Mouse (Mus musculus): ENCODE data around the gene Gatad2a. TPM values are rescaled to one million over a fixed set of nuclear protein-coding genes. Genes with fewer than 3 reads are reported as not detected.

Gene Gatad2a
- polyA plus RNA-seq, 1 experiment from 2014 or later, result 27.2 TPM

DNA sequence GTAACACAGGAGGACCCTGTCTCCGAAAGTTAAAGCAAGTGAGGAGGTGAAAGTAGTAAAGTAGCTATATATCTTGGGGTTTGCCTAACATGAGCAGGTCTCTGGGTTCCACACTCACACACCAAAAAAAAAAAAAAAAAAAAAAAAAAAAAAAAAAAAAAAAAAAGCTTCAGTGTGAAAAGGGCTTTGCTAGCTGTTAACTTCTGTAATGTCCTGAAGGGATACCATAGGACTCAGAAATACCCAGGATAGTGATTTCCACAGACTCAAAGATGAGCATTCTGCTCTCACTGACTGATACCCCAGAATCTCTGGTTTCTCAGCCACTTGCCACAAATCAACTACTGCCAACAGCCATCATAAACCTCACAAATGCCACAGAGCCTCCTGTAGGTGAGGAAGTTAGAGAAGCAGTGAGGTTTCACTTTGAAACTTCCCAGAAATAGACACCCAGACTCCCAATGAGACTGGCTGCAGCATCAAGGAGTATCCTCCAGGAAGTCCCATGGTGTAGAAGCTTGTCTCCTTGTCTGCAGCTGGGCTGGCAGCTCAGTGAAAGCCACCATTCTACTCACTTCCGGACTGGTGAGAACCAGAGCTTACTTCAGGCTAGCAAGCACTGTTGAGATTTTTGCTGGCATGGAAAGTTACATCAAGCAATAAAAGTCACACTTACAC is 11.2 kb downstream of the Gatad2a start:
- H3K27me3 ChIP-seq (replicated peaks), result no peaks in the 10 kb centered on the region
- H3K27ac ChIP-seq, result no peak overlapping the region
- H3K9ac ChIP-seq, result no peak overlapping the region
- H3K36me3 ChIP-seq (replicated peaks), result no peaks in the 10 kb centered on the region
- WGBS, result 98% methylated on average over 2 of the region's 2 CpGs
- no peaks in the 10 kb centered on the region for H3K9me3 ChIP-seq
- ATAC-seq (replicated peaks), result no peak
- H3K4me2 ChIP-seq, result no peak overlapping the region
- no peak overlapping the region for H3K4me3 ChIP-seq
- H3K4me1 ChIP-seq, result no peaks in the 10 kb centered on the region

DNA sequence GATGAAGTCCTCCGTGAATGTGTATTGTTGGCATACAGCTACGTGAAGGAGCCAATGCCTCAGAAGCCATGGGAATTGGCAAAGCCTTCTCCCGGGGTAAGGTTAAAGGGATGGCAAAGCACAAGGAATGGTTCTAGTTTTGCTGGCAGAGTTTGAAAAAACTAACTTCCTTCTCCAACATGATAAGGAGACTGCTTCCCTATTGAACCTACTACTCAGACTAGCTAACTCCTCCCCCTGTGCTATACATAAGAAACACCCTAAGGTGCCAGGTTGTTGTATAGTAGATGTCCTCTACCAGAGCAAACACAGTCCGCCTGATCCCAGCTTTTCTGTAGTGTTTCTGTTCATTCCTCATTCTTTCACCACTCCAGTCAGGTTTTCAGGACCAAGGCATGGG is 17.7 kb downstream of the Gatad2a start:
- H3K36me3 ChIP-seq (replicated peaks), result no peaks in the 10 kb centered on the region
- H3K27ac ChIP-seq, result no peak overlapping the region
- H3K9me3 ChIP-seq, result no peaks in the 10 kb centered on the region
- H3K4me1 ChIP-seq, result peaks cover 7% of the 10 kb centered on the region
- no peak for ATAC-seq (replicated peaks)
- 95% methylated on average over 4 of the region's 4 CpGs for WGBS
- no peaks in the 10 kb centered on the region for H3K27me3 ChIP-seq (replicated peaks)
- H3K4me2 ChIP-seq, result no peak overlapping the region
- no peak overlapping the region for H3K4me3 ChIP-seq
- no peak overlapping the region for H3K9ac ChIP-seq

DNA sequence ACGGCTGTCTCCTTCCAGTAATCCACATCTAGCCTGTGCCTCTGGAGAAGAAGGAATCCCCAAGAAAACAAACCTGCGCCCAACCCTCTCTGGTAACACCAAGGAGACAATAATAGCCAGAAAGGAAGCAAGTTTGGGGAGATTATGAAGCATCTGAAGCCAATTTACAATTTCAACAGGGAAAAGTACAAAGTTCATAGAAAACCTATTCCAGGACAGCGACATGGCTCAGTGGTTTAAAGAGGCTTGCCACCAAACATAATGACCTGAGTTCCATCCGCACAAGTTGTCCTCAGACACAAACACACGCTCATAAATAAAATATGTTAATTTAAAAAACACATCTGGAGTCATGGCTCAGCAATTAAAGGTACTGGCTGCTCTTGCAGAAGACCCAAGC is 21.4 kb downstream of the Gatad2a start:
- no peak for ATAC-seq (replicated peaks)
- peak overlapping the region; percentile 66 for H3K9ac ChIP-seq
- peak overlapping the region; percentile 73 for H3K27ac ChIP-seq

DNA sequence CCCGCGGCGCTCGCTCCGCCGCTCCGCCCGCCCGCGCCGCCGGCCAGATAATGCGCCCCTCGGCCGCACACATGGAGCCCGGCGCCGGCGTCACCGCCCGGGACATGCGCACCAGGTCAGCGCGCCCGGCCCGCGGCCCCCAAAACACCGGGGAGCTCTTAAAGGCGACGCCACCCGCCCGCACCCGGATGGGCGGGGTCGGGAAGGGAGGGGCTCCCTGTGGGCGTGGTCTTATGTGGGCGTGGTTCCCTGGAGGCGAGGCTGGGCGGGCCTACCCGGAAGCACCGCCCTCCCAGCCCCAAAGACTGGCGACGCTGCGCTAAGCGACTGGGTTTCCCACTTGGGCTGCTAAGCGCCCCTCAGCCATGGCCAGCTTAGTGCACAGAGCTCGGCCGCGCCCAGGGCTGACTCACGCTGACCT is 22.0 kb downstream of the Gatad2a start:
- peak overlapping the region; percentile 81 for H3K4me3 ChIP-seq
- no peaks in the 10 kb centered on the region for H3K36me3 ChIP-seq (replicated peaks)
- H3K9me3 ChIP-seq, result no peaks in the 10 kb centered on the region
- WGBS, result 1% methylated on average over 41 of the region's 50 CpGs
- H3K4me1 ChIP-seq, result peaks cover 36% of the 10 kb centered on the region
- peak; percentile 94 for ATAC-seq (replicated peaks)
- H3K4me2 ChIP-seq, result peak overlapping the region; percentile 87
- H3K9ac ChIP-seq, result peak overlapping the region; percentile 66
- H3K27me3 ChIP-seq (replicated peaks), result no peaks in the 10 kb centered on the region
- H3K27ac ChIP-seq, result peak overlapping the region; percentile 73

More for the DNA sequence above, 21.4 kb downstream of the Gatad2a start:
- Histone ChIP-seq H3K36me3 (replicated peaks) (no peaks in the 10 kb centered on the region), H3K4me2 (peak overlapping the region; percentile 87), H3K9me3 (no peaks in the 10 kb centered on the region), H3K4me3 (peak overlapping the region; percentile 81), H3K4me1 (peaks cover 36% of the 10 kb centered on the region), H3K27me3 (replicated peaks) (no peaks in the 10 kb centered on the region)
- 34% methylated on average over 5 of the region's 5 CpGs for WGBS

DNA sequence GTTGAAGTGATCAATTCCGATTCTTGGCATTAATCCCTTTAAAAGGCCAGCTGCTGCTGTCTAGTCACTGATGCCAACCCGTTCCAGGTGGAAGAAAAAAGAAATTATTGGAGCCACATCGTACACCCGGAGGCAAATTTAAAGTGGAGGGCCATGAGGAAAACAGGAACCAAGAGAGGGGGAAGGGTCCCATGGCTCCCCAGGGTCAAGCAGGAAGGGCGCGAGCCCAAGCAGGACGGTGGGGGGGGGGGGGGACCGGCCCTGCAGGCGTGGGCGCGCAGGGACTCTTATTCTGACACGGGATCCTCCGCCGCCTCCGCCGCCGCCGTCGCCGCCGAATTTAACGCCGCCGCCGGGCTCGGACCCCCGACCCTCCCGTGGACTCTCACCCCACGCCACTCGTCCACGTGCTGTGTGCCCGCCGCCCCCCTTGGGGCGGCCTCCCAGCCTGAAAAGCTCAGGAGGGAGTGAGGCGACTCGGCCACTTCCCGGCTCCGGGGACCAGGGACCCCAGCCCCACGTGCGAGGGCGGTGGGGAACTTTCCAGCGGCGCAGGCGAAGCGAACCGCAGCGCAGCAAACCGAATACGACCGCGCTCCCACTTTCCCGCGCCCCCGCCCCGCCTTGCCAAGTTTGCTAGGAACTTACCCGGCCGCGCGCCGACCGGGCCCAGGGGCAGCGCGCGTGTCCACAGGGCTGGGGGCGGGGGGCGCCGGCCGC is 22.6 kb downstream of the Gatad2a start:
- Histone ChIP-seq H3K4me1 (peaks cover 36% of the 10 kb centered on the region), H3K27me3 (replicated peaks) (no peaks in the 10 kb centered on the region), H3K4me2 (peak overlapping the region; percentile 87), H3K27ac (peak overlapping the region; percentile 73), H3K9ac (peak overlapping the region; percentile 66), H3K4me3 (peak overlapping the region; percentile 81), H3K9me3 (no peaks in the 10 kb centered on the region), H3K36me3 (replicated peaks) (no peaks in the 10 kb centered on the region)
- peak; percentile 70 for ATAC-seq (replicated peaks)
- WGBS, result 2% methylated on average over 63 of the region's 68 CpGs

- Histone ChIP-seq H3K9me3 (no peaks in the 10 kb centered on the region), H3K36me3 (replicated peaks) (no peaks in the 10 kb centered on the region), H3K9ac (peak overlapping the region; percentile 66; the same call in 1 of the 2 replicates), H3K27me3 (replicated peaks) (no peaks in the 10 kb centered on the region), H3K4me1 (peaks cover 36% of the 10 kb centered on the region), H3K4me3 (peak overlapping the region; percentile 81), H3K27ac (no peak overlapping the region), H3K4me2 (peak overlapping the region; percentile 87)
- 14% methylated on average over 7 of the region's 7 CpGs for WGBS
- no peak for ATAC-seq (replicated peaks)
These were observed 23.1 kb downstream of the Gatad2a start for GRCm38 (mm10) chr8:69973063-69973441.

DNA sequence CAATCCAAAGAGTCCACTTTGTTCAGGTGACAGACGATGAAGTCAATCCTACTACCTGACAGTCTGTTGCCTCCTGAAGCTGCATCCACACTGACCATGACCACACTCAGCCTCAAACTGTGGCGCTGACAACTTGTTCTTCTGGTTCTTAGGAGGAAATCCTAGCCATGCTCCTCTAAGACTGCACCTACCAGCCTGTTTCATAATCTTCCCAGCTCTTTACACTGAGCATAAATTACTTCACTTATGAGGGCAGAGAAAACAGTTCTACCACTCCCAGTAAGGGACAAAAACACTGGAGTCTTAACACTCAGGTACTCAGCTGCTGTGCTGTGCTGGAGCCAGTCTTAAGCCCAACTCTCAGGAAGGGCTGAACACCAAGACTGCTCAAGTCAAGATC is 25.3 kb downstream of the Gatad2a start:
- H3K4me3 ChIP-seq, result no peak overlapping the region
- no peaks in the 10 kb centered on the region for H3K9me3 ChIP-seq
- H3K27me3 ChIP-seq (replicated peaks), result no peaks in the 10 kb centered on the region
- WGBS, result 93% methylated on average over 2 of the region's 2 CpGs
- no peak overlapping the region for H3K4me2 ChIP-seq
- peaks cover 36% of the 10 kb centered on the region for H3K4me1 ChIP-seq
- no peak overlapping the region for H3K27ac ChIP-seq
- H3K36me3 ChIP-seq (replicated peaks), result no peaks in the 10 kb centered on the region
- H3K9ac ChIP-seq, result no peak overlapping the region
- ATAC-seq (replicated peaks), result no peak

DNA sequence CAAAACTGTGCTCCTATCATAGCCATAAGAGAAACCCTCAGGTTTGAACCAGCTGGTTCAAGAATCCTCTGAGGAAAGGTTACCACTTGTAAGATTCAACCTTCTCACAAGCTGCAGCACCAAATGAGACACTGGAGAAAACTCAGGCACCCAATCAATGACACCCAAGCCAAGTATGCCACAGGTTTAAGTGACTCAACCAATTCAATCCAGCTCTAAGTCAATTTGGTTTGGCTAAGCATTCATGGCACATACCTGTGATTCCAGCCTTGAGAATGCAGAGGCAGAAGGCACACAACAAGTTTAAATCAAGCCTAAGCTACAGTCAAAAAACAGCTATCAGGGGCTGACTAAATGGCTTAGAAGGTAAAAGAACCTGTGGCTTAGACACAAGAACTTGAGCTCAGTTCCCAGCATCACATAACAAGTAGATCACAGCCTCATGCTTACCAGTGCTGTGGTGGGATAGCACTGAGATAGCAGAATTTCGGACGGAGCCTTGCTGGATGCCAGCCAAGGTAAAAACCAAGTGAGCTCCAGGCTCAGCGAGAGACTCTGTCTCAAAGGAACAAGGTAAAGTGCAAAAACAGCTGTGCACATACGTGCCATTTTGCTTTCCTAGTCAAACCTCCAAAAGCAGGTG is 28.8 kb downstream of the Gatad2a start:
- WGBS, result 82% methylated on average over 4 of the region's 4 CpGs
- Histone ChIP-seq H3K4me1 (peaks cover 19% of the 10 kb centered on the region), H3K9me3 (no peaks in the 10 kb centered on the region), H3K27ac (no peak overlapping the region), H3K36me3 (replicated peaks) (no peaks in the 10 kb centered on the region), H3K4me2 (no peak overlapping the region), H3K27me3 (replicated peaks) (no peaks in the 10 kb centered on the region), H3K4me3 (no peak overlapping the region), H3K9ac (no peak overlapping the region)
- no peak for ATAC-seq (replicated peaks)

- H3K4me3 ChIP-seq, result no peak overlapping the region
- H3K27ac ChIP-seq, result no peak overlapping the region
- no peaks in the 10 kb centered on the region for H3K4me1 ChIP-seq
- no peaks in the 10 kb centered on the region for H3K9me3 ChIP-seq
- no peaks in the 10 kb centered on the region for H3K27me3 ChIP-seq (replicated peaks)
- no peak overlapping the region for H3K9ac ChIP-seq
- no peaks in the 10 kb centered on the region for H3K36me3 ChIP-seq (replicated peaks)
- H3K4me2 ChIP-seq, result no peak overlapping the region
- ATAC-seq (replicated peaks), result no peak
These were observed 36.9 kb downstream of the Gatad2a start for GRCm38 (mm10) chr8:69959241-69959640.

DNA sequence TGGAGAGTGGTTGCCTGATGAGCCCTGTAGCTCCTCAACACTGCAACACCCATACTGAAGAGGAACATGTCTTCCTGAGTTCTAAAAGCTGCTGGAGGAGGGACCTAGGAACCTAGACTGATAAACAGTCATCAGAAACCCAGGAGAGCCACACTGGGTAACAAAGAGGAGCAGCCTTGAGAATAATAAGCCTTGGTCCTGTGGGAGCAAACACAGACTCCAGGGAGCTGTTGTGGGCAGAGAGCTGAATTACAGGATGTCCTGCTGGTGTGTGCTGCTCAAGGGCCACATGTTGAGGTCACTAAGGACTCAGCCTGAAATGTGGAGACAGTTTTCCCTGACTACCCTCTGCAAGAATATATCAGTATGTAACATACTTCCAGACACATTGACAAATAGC is 38.3 kb downstream of the Gatad2a start:
- H3K36me3 ChIP-seq (replicated peaks), result no peaks in the 10 kb centered on the region
- no peak overlapping the region for H3K4me3 ChIP-seq
- no peak overlapping the region for H3K4me2 ChIP-seq
- no peak for ATAC-seq (replicated peaks)
- H3K27me3 ChIP-seq (replicated peaks), result no peaks in the 10 kb centered on the region
- H3K9ac ChIP-seq, result no peak overlapping the region
- H3K9me3 ChIP-seq, result no peaks in the 10 kb centered on the region
- H3K4me1 ChIP-seq, result no peaks in the 10 kb centered on the region
- no peak overlapping the region for H3K27ac ChIP-seq

DNA sequence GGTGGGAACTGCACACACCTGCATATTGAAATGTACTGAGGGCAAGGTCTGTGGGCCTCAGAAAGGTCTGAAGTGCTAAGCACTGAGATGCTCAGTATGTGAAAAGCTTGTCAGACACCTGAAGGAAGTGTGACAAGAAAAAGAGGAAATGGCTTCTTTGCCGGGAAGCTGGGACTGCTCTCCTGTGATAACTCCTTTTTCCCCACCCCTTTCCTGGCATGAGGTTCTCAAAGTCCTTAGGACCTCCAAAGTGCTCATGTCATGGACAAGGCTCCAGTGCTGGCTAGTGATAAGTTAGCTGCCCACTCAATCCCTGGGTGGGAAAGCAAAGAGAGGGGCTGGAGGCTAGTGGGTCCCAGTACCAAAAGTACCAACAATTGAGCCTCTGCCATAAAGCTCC is 38.8 kb downstream of the Gatad2a start:
- WGBS, result 78% methylated on average over 1 of the region's 1 CpGs
- Histone ChIP-seq H3K27ac (no peak overlapping the region), H3K9ac (no peak overlapping the region), H3K4me3 (no peak overlapping the region), H3K4me1 (no peaks in the 10 kb centered on the region), H3K27me3 (replicated peaks) (no peaks in the 10 kb centered on the region), H3K36me3 (replicated peaks) (no peaks in the 10 kb centered on the region), H3K9me3 (no peaks in the 10 kb centered on the region), H3K4me2 (no peak overlapping the region)
- no peak for ATAC-seq (replicated peaks)

GRCm38 (mm10) chr8:69956651-69957050 is 39.5 kb downstream of the Gatad2a start:
- Histone ChIP-seq H3K4me3 (no peak overlapping the region), H3K9me3 (no peaks in the 10 kb centered on the region), H3K4me1 (no peaks in the 10 kb centered on the region), H3K27ac (no peak overlapping the region), H3K36me3 (replicated peaks) (no peaks in the 10 kb centered on the region), H3K4me2 (no peak overlapping the region), H3K9ac (no peak overlapping the region), H3K27me3 (replicated peaks) (no peaks in the 10 kb centered on the region)
- ATAC-seq (replicated peaks), result no peak
- WGBS, result 75% methylated on average over 2 of the region's 2 CpGs
